Mouse (Mus musculus) urinary bladder, postnatal 14 days (tissue): ENCODE measurements at regions not wholly inside any gene's neighbourhood (a gene's known extent, or its start where the extent isn't known, plus 50 kb on each side); places are given as distances from the start of the nearest gene placed in this dataset.

Experiments
- DNase-seq: peaks from one replicate; pipeline ENCODE4 v3.0.0; 2021; ENCODE audit warnings: low spot score

DNA sequence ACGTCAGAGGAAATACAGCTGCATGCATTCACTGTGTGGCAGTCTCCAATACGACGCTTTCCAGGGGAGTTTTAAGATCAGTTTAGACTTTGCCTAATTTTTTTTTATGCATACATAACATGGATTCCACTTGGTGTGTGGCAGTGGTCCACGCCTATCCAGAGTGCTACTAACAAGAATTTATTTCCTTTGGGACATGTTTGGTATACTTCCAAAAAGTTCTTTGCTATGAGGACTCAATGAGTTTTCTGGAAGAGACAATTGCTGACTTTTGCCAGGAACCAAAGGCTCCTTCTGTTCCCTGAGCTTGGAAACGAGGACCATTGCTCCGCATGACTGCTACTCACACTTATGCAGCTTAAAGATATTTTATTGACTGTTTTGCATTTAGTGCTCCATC, 59.2 kb downstream of the Marcks start:
- DNase-seq: no peak

DNA sequence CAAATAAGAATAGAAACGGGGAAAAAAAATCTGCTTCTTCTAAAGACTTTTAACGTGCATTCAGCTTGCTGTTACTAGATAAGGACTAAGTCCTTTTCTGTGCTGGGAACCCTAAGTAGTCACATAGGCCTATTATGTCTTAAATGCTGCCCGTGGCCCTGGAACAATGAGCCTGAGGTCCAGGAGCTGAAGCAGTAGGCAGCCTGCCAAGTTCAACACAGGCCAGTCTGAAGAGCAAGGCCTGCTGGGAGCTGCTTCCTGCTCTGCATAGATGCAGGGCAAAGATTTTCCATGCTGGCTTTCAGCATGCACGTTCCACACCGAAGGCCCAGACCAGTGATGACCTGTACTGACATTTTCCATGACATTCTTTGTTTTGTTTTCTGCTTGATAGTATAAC, 60.3 kb downstream of the Marcks start:
- peak; percentile 82 for DNase-seq

DNA sequence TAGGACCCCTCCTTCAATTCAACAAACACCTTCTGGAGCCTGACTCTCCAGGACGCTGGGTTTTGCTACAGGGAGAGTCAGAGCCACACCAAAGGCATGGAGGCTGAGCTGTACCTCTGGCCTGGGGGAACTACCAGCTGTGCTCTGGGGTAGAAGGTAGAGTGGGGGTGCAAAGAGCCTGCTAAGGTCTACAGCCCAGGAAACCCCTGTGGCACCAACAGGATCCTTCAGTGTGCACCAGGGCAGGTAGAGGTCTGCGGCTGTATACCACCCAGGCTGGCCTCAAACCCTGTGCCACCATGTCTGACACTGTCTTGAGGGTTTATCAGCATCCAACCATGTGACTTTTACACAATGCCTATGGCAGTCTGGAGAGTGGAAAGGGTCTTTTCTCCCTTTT, 61.0 kb downstream of the Marcks start:
- no peak for DNase-seq

DNA sequence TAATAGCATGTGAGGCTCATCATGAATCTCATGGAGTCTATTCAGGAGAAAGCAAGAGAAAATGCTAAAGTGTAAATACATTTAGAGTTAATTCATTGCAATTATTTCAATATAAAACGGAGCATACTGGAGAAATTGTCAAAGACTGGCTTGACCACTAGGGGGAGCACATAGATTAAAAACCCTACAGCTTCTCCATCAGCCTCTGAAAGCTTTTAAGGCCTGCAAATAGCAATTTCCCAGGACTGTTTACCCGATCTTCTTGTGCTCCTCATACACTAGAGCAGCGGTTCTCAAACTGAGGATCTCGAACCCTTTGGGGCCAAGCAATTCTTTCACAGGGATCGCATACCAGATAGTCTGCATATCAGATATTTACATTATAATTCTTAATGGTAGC, 65.9 kb downstream of the Marcks start:
- peak; percentile 54 for DNase-seq

DNA sequence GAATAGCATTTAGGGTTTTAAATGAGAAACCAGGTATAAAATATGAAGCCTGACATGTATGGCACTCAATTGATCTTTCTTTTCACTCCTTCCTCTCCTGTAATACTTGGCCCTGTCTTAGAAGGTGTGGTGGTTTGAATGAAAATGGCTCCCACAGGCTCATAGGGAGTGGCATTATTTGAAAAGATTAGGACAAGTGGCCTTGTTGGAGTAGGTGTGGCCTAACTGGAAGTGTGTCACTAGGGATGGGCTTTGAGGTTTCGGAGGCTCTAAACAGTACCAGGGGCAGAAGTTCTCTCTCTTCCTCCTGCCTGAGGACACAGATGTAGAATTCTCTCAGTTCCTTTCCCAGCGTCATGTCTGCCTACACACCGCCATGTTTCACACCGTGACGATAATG, 66.7 kb downstream of the Marcks start:
- no peak for DNase-seq

DNA sequence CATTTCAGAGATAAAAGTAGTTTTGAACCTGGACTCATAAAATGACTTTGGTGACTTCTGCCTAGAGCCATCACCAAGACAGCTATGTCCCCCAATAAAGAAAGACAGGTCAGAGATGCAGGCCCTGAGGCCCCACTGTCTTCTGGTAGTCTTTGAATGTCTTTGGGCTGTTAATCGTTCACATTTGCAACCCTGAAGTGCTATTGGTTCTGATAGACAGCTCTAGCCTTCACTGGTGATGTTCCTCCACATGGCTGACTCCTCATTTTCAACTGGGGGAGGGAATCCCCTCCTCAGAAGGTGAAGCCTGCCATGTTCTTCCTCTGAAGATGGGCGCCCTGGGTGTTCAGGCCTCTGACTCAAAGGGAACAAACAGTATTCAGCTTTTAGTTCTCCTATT, 67.3 kb downstream of the Marcks start:
- no peak for DNase-seq
